Comparison of ENCODE assay signal across 8 mouse cellular contexts in the genomic region with DNA sequence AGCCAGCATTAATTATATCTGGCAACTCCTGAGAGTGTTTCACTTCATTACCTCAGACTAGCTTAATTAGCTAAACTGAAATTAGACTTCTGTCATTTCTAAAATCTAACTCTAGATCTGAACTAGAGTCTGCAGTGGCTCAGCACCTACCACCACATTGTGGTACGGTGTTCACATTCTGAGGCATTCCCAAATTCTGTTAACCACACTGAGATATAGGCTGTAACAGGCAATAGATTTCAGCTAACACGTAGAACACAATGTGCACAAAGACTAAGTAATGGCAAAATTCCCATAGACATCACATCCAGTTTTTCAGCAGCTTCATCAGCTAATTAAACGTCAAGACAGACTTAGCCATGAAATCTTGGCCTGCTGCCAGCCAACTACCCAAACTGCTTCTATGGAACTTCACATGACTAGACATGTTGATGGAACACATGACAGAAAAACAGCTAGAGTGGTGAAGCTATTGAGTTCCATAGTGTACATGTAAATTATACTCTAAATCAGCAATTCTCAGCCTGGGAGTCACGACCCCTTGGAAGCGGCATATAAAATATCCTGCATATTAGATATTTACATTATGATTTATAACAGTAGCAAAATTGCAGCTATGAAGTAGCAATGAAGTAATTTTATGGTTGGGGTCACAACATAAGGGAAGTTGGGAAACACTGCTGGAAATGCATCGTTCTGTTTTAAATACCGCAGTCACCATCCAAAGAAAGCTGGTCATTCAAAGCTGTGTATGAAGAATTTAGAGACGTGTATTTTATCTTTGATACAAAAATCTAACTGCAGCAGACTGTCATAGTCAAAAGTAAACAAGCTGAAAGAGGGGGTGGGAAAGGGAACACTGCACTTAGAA.
DNase-seq lines count a peak whose midpoint lies in the region; ATAC-seq lines count a peak whose summit lies in the region.

No protein-coding gene starts in this region.

- DNase-seq in adrenal gland, postnatal 25 days: peak; percentile 23
- no peak for DNase-seq in adrenal gland, postnatal 4 days (ENCODE audit: low spot score in 2 of 2)
- peak; percentile 54 for DNase-seq in layer of hippocampus, adult 11-12 months (ENCODE audit: low spot score)
- no peak for DNase-seq in layer of hippocampus, adult 9-10 months (ENCODE audit: low spot score)
- peak; percentile 68 for DNase-seq in urinary bladder, postnatal 14 days (ENCODE audit: low spot score)
- DNase-seq in urinary bladder, postnatal 10 days (ENCODE audit: low spot score): no peak
- no peak for DNase-seq in heart, postnatal 10 days

- no peak for ATAC-seq in megakaryocyte, adult 5-6 weeks (ENCODE audit: poor library complexity, severe bottlenecking)

- intact Hi-C loops in heart, postnatal 10 days (cut with DNase I): no loop called here

Comparison
In these comparisons a context has a peak if more than half of its experiments do, and no peak if none do; other contexts are left out.
1. DNase-seq: peak in adrenal gland, postnatal 25 days (single experiment), layer of hippocampus, adult 11-12 months (single experiment) and urinary bladder, postnatal 14 days (single experiment); none in adrenal gland, postnatal 4 days (0 of 2), layer of hippocampus, adult 9-10 months (single experiment), urinary bladder, postnatal 10 days (single experiment) and heart, postnatal 10 days (0 of 2).